Mouse (Mus musculus) embryonic facial prominence, embryonic 13.5 days (tissue): ENCODE measurements around the gene Anks1. TPM values are rescaled to one million over a fixed set of nuclear protein-coding genes. Genes with fewer than 3 reads are reported as not detected.

ENCODE experiments used
- ATAC-seq: fragments of 200-750 bp; cut with Nextera tagmentation; 2 replicates; pipeline ENCODE4 v1.8.0; 2017; ENCODE audit warnings: low read depth; ENCODE audit not compliant: insufficient number of reproducible peaks, insufficient read depth, low FRiP score, low TSS enrichment
- H3K27ac ChIP-seq: fragments of 300-500 bp; sonication (generic); 2 replicates; pipeline ENCODE4 v1.5.1; 2015; ENCODE audit warnings: moderate library complexity, mild to moderate bottlenecking, inconsistent platforms
- H3K27me3 ChIP-seq: fragments of 300-500 bp; sonication (generic); 2 replicates; pipeline ENCODE4 v1.6.1; 2015; ENCODE audit warnings: mild to moderate bottlenecking, inconsistent platforms
- H3K36me3 ChIP-seq: fragments of 300-500 bp; sonication (generic); 2 replicates; pipeline ENCODE4 v1.6.1; 2015; ENCODE audit warnings: mild to moderate bottlenecking, inconsistent platforms
- H3K4me1 ChIP-seq: fragments of 300-500 bp; sonication (generic); 2 replicates; pipeline ENCODE4 v1.6.1; 2015; ENCODE audit warnings: inconsistent platforms
- H3K4me2 ChIP-seq: fragments of 300-500 bp; sonication (generic); 2 replicates; pipeline ENCODE4 v1.6.1; 2015; ENCODE audit warnings: moderate library complexity, mild to moderate bottlenecking, inconsistent platforms
- H3K4me3 ChIP-seq: fragments of 300-500 bp; sonication (generic); 2 replicates; pipeline ENCODE4 v1.5.1; 2015; ENCODE audit warnings: mild to moderate bottlenecking, inconsistent platforms
- H3K9ac ChIP-seq: fragments of 300-500 bp; sonication (generic); 2 replicates; pipeline ENCODE4 v1.6.1; 2015; ENCODE audit warnings: mild to moderate bottlenecking, inconsistent platforms
- H3K9me3 ChIP-seq: fragments of 300-500 bp; sonication (generic); 2 replicates; pipeline ENCODE4 v1.6.1; 2016; ENCODE audit warnings: inconsistent platforms
- WGBS: fragments of 180-500 bp; shearing (Covaris S2); methylation state at CpG from one replicate; pipeline ENCODE4 v1.1.7; 2015; ENCODE audit warnings: mixed read lengths; 5-methylcytosine and 5-hydroxymethylcytosine counted together
- polyA plus RNA-seq: library from polyadenylated mRNA; unstranded; fragments of >200 nt; fragmentation: Nextera tagmentation; extraction: Ambion mirVana; gene quantifications from 2 replicates; pipeline ENCODE4 v1.2.1, GENCODE M21; 2015

The Anks1 gene
- 13.3 and 13.4 TPM in 2 replicates for polyA plus RNA-seq

DNA sequence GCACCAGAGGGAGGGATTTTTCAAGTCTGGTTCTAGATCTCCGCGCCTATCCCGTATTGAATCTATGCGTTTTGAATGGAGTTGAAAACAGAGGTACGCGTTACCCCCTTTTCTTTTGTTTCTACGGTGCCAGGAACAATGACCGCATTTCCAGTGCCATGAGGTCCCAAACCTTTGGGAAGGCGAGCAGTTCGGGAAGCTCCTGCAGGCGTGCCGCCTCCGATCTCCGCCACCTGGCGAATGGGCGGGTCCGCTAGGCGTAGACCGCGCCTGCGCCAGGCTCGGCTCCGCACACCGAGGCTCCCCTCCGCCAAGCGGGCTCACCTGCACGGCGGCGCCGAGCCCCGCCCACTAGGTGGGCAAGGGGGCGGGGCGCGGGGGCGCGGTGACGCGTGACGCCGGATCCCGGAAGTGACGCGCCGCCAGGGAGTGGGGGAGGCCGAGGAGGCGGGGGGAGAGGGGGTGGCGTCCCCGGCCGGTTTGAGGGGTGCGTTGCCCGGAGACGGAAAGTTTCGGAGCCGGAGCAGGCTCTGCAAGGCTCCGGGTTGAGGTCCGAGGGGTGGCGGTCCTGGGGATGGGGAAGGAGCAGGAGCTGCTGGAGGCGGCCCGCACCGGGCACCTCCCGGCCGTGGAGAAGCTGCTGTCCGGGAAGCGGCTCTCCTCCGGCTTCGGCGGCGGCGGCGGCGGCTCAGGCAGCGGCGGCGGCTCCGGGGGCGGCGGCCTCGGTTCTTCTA, at the start of gene Anks1:
Gene Anks1 (plus strand): TSS at position 419 of the 734 bp plus-strand sequence.
- ATAC-seq: peak; percentile 77
- peak within 1 kb of the TSS; percentile 91 for H3K27ac ChIP-seq
- WGBS: under 1% methylated on average over 75 of the region's 78 CpGs

GRCm38 (mm10) chr17:27865461-27865860, 43.6 kb upstream of the Anks1 start:
- no peak overlapping the region for H3K27ac ChIP-seq
- H3K9me3 ChIP-seq: no peaks in the 10 kb centered on the region
- no peak overlapping the region for H3K9ac ChIP-seq
- no peak overlapping the region for H3K4me3 ChIP-seq
- no peak for ATAC-seq
- no peaks in the 10 kb centered on the region for H3K27me3 ChIP-seq
- peaks cover 5% of the 10 kb centered on the region; the same call in 1 of the 2 replicates for H3K4me1 ChIP-seq
- H3K36me3 ChIP-seq: peaks cover 9% of the 10 kb centered on the region; the same call in 1 of the 2 replicates
- H3K4me2 ChIP-seq: no peak overlapping the region
- WGBS: 83% methylated on average over 2 of the region's 2 CpGs

More for the DNA sequence above, at the start of gene Anks1:
- no peaks in the 10 kb centered on the region for H3K27me3 ChIP-seq
- H3K9me3 ChIP-seq: no peaks in the 10 kb centered on the region
- peaks cover 32% of the 10 kb centered on the region for H3K4me1 ChIP-seq
- peak within 1 kb of the TSS; percentile 87 for H3K4me2 ChIP-seq
- H3K36me3 ChIP-seq: peaks cover 8% of the 10 kb centered on the region
- peak within 1 kb of the TSS; percentile 91 for H3K9ac ChIP-seq
- H3K4me3 ChIP-seq: peak within 1 kb of the TSS; percentile 77

DNA sequence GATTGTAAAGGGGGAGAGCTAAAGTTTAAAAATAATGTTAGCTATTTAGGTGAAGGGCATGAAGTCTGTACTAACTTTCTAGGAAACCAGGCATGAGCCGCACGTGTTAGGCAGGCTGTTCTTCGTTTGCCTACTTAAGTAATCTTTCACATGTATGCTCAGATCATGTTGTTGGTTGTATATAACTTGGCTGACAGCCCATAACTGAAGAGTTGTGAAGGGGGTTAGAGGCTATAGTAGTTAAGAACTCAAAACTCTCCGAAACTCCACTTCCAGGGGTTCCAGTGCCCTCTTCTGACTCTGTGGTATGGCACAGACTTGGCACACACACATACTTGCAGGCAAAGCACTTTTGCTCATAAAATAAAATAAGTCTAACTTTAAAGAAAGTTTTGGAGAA, 42.4 kb upstream of the Anks1 start:
- Histone ChIP-seq H3K27me3 (no peaks in the 10 kb centered on the region), H3K36me3 (peaks cover 11% of the 10 kb centered on the region; the same call in 1 of the 2 replicates), H3K4me3 (no peak overlapping the region), H3K4me1 (peaks cover 5% of the 10 kb centered on the region; the same call in 1 of the 2 replicates), H3K4me2 (no peak overlapping the region), H3K9me3 (no peaks in the 10 kb centered on the region), H3K9ac (no peak overlapping the region), H3K27ac (no peak overlapping the region)
- no peak for ATAC-seq
- WGBS: 81% methylated on average over 4 of the region's 4 CpGs

DNA sequence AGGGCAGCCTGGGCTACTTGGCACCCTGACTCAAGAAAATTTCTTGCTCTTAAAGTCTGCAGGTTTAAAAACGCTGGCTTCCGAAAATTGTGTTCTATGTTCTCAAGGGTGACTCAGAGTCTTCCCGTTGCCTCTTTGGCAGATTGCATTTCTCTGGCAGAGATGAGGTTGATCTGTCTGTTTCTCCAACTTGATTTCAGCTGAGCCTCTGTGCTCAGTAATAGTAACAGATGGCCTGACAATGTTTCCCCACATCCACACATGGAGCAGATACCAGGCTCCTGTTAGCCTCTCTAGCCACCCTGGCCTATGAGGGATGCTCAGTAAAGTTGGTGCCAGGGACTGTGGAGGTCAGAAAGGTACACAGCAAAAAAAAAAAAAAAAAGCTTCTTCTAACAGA, 37.3 kb upstream of the Anks1 start:
- Histone ChIP-seq H3K4me1 (no peaks in the 10 kb centered on the region), H3K27ac (no peak overlapping the region), H3K4me3 (no peak overlapping the region), H3K4me2 (no peak overlapping the region), H3K36me3 (peaks cover 14% of the 10 kb centered on the region; the same call in 1 of the 2 replicates), H3K9ac (no peak overlapping the region), H3K27me3 (no peaks in the 10 kb centered on the region), H3K9me3 (no peaks in the 10 kb centered on the region)
- 88% methylated on average over 3 of the region's 3 CpGs for WGBS
- no peak for ATAC-seq

DNA sequence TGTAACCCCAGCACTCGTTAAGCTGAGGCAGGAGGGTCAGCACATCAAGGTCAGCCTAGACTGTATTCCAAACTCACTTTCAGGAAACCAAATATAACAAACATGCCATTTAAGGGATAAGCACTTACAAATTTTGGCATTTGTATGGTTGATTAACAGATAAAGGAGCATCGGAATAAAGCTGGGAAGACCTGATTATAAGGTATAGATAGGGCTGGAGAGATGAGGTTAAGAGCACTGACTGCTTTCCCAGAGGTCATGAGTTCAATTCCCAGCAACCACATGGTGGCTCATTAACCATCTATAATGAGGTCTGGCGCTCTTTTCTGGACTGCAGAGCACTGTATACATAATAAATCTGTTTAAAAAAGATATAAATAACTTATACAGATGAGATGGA, 35.5 kb upstream of the Anks1 start:
- no peaks in the 10 kb centered on the region for H3K4me1 ChIP-seq
- H3K36me3 ChIP-seq: peaks cover 28% of the 10 kb centered on the region
- H3K4me3 ChIP-seq: no peak overlapping the region
- no peaks in the 10 kb centered on the region for H3K27me3 ChIP-seq
- no peak for ATAC-seq
- H3K27ac ChIP-seq: no peak overlapping the region
- no peak overlapping the region for H3K4me2 ChIP-seq
- H3K9me3 ChIP-seq: no peaks in the 10 kb centered on the region
- H3K9ac ChIP-seq: no peak overlapping the region
- 78% methylated on average over 3 of the region's 3 CpGs for WGBS

DNA sequence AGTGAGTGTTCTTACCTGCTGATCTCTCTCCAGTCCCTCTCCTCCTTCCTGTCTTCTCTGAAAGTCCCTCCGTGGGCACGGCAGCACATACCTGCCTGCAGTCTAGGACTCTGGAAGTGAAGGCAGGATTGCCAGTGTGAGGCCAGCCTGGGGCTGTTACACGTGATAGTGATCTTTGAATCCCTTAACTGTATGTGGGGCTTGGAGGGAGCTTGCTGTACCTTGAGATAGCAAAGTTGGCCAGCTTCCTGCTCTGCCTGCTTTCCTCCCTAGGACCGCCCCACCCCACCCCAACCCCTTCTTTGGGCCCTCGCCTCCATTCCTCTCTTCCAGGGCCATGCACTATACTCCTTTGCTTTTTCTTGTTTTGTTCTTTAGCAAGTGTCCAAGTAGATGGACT, 34.6 kb upstream of the Anks1 start:
- H3K9me3 ChIP-seq: no peaks in the 10 kb centered on the region
- no peak overlapping the region for H3K27ac ChIP-seq
- ATAC-seq: no peak
- H3K36me3 ChIP-seq: peaks cover 34% of the 10 kb centered on the region
- H3K4me2 ChIP-seq: no peak overlapping the region
- H3K27me3 ChIP-seq: no peaks in the 10 kb centered on the region
- no peak overlapping the region for H3K4me3 ChIP-seq
- WGBS: 47% methylated on average over 5 of the region's 5 CpGs
- H3K9ac ChIP-seq: 0 out of 2 replicates have a peak overlapping the region, but pooled peaks have one; percentile 40
- no peaks in the 10 kb centered on the region for H3K4me1 ChIP-seq

GRCm38 (mm10) chr17:27881518-27881917, 27.6 kb upstream of the Anks1 start:
- Histone ChIP-seq H3K4me3 (no peak overlapping the region), H3K36me3 (peaks cover 90% of the 10 kb centered on the region), H3K4me2 (no peak overlapping the region), H3K27ac (no peak overlapping the region), H3K9me3 (no peaks in the 10 kb centered on the region), H3K4me1 (no peaks in the 10 kb centered on the region), H3K27me3 (no peaks in the 10 kb centered on the region), H3K9ac (no peak overlapping the region)
- WGBS: 63% methylated on average over 11 of the region's 11 CpGs
- ATAC-seq: no peak

GRCm38 (mm10) chr17:27883129-27883528, 26.0 kb upstream of the Anks1 start:
- Histone ChIP-seq H3K36me3 (peaks cover 92% of the 10 kb centered on the region), H3K27ac (no peak overlapping the region), H3K9ac (no peak overlapping the region), H3K4me2 (no peak overlapping the region), H3K4me1 (no peaks in the 10 kb centered on the region), H3K4me3 (no peak overlapping the region), H3K9me3 (no peaks in the 10 kb centered on the region), H3K27me3 (no peaks in the 10 kb centered on the region)
- no peak for ATAC-seq
- 87% methylated on average over 8 of the region's 8 CpGs for WGBS

GRCm38 (mm10) chr17:27883994-27884393, 25.1 kb upstream of the Anks1 start:
- WGBS: 94% methylated on average over 6 of the region's 6 CpGs
- Histone ChIP-seq H3K9me3 (no peaks in the 10 kb centered on the region), H3K36me3 (peaks cover 90% of the 10 kb centered on the region)

GRCm38 (mm10) chr17:27886499-27887210, 22.5 kb upstream of the Anks1 start:
- no peaks in the 10 kb centered on the region for H3K9me3 ChIP-seq
- 0 out of 2 replicates have a peak, but pooled peaks have one; percentile 3 for ATAC-seq
- H3K4me1 ChIP-seq: no peaks in the 10 kb centered on the region
- H3K36me3 ChIP-seq: peaks cover 86% of the 10 kb centered on the region
- no peak overlapping the region for H3K4me2 ChIP-seq
- WGBS: 86% methylated on average over 19 of the region's 19 CpGs
- no peak overlapping the region for H3K27ac ChIP-seq
- 0 out of 2 replicates have a peak overlapping the region, but pooled peaks have one; percentile 2 for H3K9ac ChIP-seq
- H3K27me3 ChIP-seq: no peaks in the 10 kb centered on the region
- H3K4me3 ChIP-seq: no peak overlapping the region

More at GRCm38 (mm10) chr17:27883994-27884393, 25.1 kb upstream of the Anks1 start:
- Histone ChIP-seq H3K4me1 (no peaks in the 10 kb centered on the region), H3K4me3 (no peak overlapping the region), H3K4me2 (no peak overlapping the region), H3K9ac (no peak overlapping the region), H3K27ac (no peak overlapping the region), H3K27me3 (no peaks in the 10 kb centered on the region)
- no peak for ATAC-seq

GRCm38 (mm10) chr17:27907512-27908205, 1.4 kb upstream of the Anks1 start:
- H3K4me1 ChIP-seq: peaks cover 32% of the 10 kb centered on the region
- no peaks in the 10 kb centered on the region for H3K9me3 ChIP-seq
- under 1% methylated on average over 45 of the region's 45 CpGs for WGBS
- no peak for ATAC-seq
- H3K36me3 ChIP-seq: peaks cover 21% of the 10 kb centered on the region
- peak overlapping the region; percentile 91 for H3K9ac ChIP-seq
- peak overlapping the region; percentile 69 for H3K27ac ChIP-seq
- peak overlapping the region; percentile 87 for H3K4me2 ChIP-seq
- no peaks in the 10 kb centered on the region for H3K27me3 ChIP-seq
- H3K4me3 ChIP-seq: peak overlapping the region; percentile 77
